Mouse (Mus musculus): ENCODE measurements around the gene Gm5136. TPM values are rescaled to one million over a fixed set of nuclear protein-coding genes. Genes with fewer than 3 reads are reported as not detected.

Gm5136 gene
- polyA plus RNA-seq (2017; shearing (Covaris generic)), result under 1 TPM in 1 of 2 experiments, not detected in 1; 0.95 TPM

DNA sequence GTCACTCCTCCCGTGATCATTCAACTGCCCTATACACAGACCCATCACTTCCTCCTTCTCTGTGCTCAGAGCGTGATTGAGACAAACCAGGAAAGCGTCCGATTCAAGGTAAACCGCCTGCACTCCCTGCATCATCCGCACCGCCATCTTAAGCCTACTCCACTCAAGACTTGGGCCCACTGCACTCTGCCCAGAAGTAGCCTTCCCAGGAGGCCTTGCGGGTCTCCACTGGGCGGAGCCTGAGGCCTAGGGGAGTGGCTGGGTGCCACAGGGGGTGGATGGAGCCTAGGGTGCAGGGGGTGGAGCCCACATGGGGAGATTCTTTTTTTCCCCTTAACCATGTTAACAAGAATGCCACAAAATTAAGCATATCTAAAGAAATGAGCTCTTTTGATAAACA is at the start of gene Gm5136:
Gm5136 (minus strand) TSS at position 215 of the 400 bp plus-strand sequence.

